Mouse (Mus musculus): ENCODE measurements around the gene 4930544D05Rik. TPM values are rescaled to one million over a fixed set of nuclear protein-coding genes. Genes with fewer than 3 reads are reported as not detected.

The 4930544D05Rik gene
- not detected for polyA plus RNA-seq (2015; fragmentation: Illumina TruSeq; extraction: RNeasy Lipid Tissue Mini Kit (QIAGEN cat#74804); ENCODE audit: insufficient read depth, low read depth, low replicate concordance)

GRCm38 (mm10) chr11:70615516-70616093 lies at the start of gene 4930544D05Rik:
Gene 4930544D05Rik (plus strand): TSS chr11:70615848.

GRCm38 (mm10) chr11:70619101-70619500 lies 3.5 kb downstream of the 4930544D05Rik start, which contains the start of gene Chrne:
Gene Chrne (minus strand): TSS chr11:70619216.

DNA sequence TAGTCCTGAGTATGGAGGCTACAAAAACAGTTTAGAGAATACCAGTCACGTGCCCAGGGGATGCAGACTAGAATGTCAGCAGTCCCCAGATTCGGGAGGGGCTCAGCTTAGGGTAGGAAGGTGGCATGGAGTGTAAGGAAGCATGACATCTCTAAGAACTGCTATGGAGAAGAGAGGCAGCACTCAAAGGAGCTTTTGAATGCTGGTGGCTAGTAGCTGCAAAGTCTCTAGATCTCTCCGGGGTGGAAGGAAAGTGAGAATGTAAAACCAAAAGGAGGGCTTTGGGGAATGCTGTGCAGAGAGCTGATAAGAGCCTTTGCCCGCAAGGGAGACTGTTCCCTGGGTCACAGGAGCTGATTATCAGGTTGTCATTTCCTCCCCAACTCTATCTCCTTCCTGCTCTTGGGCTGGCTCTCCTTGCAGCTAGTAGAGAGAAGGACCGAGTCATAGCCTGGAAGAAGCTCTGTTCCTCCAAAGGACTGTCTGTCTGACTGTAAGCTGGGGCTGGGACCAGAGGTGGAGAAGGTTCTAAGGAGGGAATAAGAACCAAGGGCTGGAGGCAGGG lies 23.1 kb downstream of the 4930544D05Rik start, which contains the start of gene Gp1ba:
Gene Gp1ba (plus strand): TSS at position 409 of the 565 bp plus-strand sequence.

DNA sequence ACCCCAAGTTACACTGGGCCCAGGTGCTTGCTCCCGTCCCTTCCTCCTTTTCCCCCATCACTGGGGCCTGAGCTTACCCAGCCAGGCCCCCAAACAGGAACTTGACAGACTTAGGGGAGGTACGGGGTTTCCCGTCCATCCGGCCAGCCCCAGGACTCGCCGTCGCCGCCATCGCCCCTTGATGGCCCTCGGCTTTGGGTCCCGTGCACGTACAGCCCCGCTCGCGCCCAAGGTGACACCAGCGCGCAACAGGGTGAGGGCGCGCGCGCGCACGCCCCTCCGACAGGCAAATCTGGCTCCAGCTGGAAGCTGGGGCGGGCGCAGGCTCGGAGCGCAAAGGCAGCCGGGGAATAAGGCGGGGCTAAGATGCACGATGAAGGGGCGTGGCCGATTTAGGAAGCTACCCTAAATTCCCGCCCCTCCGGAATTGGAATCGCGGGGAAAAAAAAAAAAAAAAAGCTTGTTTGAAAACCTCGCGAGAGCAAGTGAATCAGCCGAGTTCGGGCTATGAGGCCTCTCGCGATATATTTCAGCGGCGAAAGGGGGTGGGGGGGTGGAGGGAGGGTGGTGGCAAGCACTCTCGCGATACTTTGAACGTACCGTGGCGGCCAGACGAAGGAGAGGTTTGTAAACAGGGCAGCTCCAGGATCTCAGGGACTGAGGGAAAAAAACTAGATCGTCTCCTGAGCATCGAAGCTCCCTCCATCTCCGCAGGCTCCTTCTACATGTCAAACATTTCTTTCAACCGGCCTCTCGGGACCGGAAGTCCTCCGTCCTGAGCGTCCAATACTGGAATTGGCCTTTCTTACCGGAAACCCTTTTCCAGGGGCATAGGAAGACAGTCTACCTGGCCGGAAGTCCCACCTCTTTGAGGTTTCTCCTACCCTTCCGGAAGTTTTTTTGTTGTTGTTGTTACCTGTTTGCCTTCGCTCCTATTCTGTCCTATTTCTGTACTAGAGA lies 31.3 kb downstream of the 4930544D05Rik start, which contains the start of the genes Rnf167 and Slc25a11:
Gene Rnf167 (plus strand): TSS at position 545 of the 960 bp plus-strand sequence.
Gene Slc25a11 (minus strand): TSS at position 789 of the 960 bp plus-strand sequence.

GRCm38 (mm10) chr11:70654198-70654922 lies 38.7 kb downstream of the 4930544D05Rik start, which contains the start of gene Pfn1:
Gene Pfn1 (minus strand): TSS chr11:70654644.

GRCm38 (mm10) chr11:70656964-70657363 lies 41.3 kb downstream of the 4930544D05Rik start, which contains the start of gene Eno3:
Gene Eno3 (plus strand): TSS chr11:70657202.

Other genes starting within 250 kb of the 4930544D05Rik start
- 4.6 TPM for gene Pelp1, start 205.8 kb upstream of the 4930544D05Rik start, polyA plus RNA-seq (2015; fragmentation: Illumina TruSeq; extraction: RNeasy Lipid Tissue Mini Kit (QIAGEN cat#74804); ENCODE audit: insufficient read depth, low read depth, low replicate concordance)
- 29.3 TPM for gene Arrb2, start 183.2 kb upstream of the 4930544D05Rik start, polyA plus RNA-seq (2015; fragmentation: Illumina TruSeq; extraction: RNeasy Lipid Tissue Mini Kit (QIAGEN cat#74804); ENCODE audit: insufficient read depth, low read depth, low replicate concordance)
- 6.4 TPM for gene Med11, start 163.9 kb upstream of the 4930544D05Rik start, polyA plus RNA-seq (2015; fragmentation: Illumina TruSeq; extraction: RNeasy Lipid Tissue Mini Kit (QIAGEN cat#74804); ENCODE audit: insufficient read depth, low read depth, low replicate concordance)
- 0.70 TPM for gene Zmynd15, start 156.4 kb upstream of the 4930544D05Rik start, polyA plus RNA-seq (2015; fragmentation: Illumina TruSeq; extraction: RNeasy Lipid Tissue Mini Kit (QIAGEN cat#74804); ENCODE audit: insufficient read depth, low read depth, low replicate concordance)
- 4.3 TPM for gene Cxcl16, start 155.9 kb upstream of the 4930544D05Rik start, polyA plus RNA-seq (2015; fragmentation: Illumina TruSeq; extraction: RNeasy Lipid Tissue Mini Kit (QIAGEN cat#74804); ENCODE audit: insufficient read depth, low read depth, low replicate concordance)
- gene Tm4sf5, start 110.6 kb upstream of the 4930544D05Rik start, polyA plus RNA-seq (2015; fragmentation: Illumina TruSeq; extraction: RNeasy Lipid Tissue Mini Kit (QIAGEN cat#74804); ENCODE audit: insufficient read depth, low read depth, low replicate concordance): 0.89 TPM
- gene Vmo1, start 101.2 kb upstream of the 4930544D05Rik start, polyA plus RNA-seq (2015; fragmentation: Illumina TruSeq; extraction: RNeasy Lipid Tissue Mini Kit (QIAGEN cat#74804); ENCODE audit: insufficient read depth, low read depth, low replicate concordance): not detected
- gene Gltpd2, start 96.7 kb upstream of the 4930544D05Rik start, polyA plus RNA-seq (2015; fragmentation: Illumina TruSeq; extraction: RNeasy Lipid Tissue Mini Kit (QIAGEN cat#74804); ENCODE audit: insufficient read depth, low read depth, low replicate concordance): not detected
- 69.1 TPM for gene Psmb6, start 90.5 kb upstream of the 4930544D05Rik start, polyA plus RNA-seq (2015; fragmentation: Illumina TruSeq; extraction: RNeasy Lipid Tissue Mini Kit (QIAGEN cat#74804); ENCODE audit: insufficient read depth, low read depth, low replicate concordance)
- gene Gm40193, start 82.9 kb upstream of the 4930544D05Rik start, polyA plus RNA-seq (2015; fragmentation: Illumina TruSeq; extraction: RNeasy Lipid Tissue Mini Kit (QIAGEN cat#74804); ENCODE audit: insufficient read depth, low read depth, low replicate concordance): not detected
- 6.0 TPM for gene Pld2, start 75.8 kb upstream of the 4930544D05Rik start, polyA plus RNA-seq (2015; fragmentation: Illumina TruSeq; extraction: RNeasy Lipid Tissue Mini Kit (QIAGEN cat#74804); ENCODE audit: insufficient read depth, low read depth, low replicate concordance)
- gene Mink1, start 53.0 kb upstream of the 4930544D05Rik start, polyA plus RNA-seq (2015; fragmentation: Illumina TruSeq; extraction: RNeasy Lipid Tissue Mini Kit (QIAGEN cat#74804); ENCODE audit: insufficient read depth, low read depth, low replicate concordance): 17.6 TPM
- gene Chrne, start 3.4 kb downstream of the 4930544D05Rik start, polyA plus RNA-seq (2015; fragmentation: Illumina TruSeq; extraction: RNeasy Lipid Tissue Mini Kit (QIAGEN cat#74804); ENCODE audit: insufficient read depth, low read depth, low replicate concordance): not detected
- gene Gp1ba, start 23.3 kb downstream of the 4930544D05Rik start, polyA plus RNA-seq (2015; fragmentation: Illumina TruSeq; extraction: RNeasy Lipid Tissue Mini Kit (QIAGEN cat#74804); ENCODE audit: insufficient read depth, low read depth, low replicate concordance): not detected
- gene Rnf167, start 31.4 kb downstream of the 4930544D05Rik start, polyA plus RNA-seq (2015; fragmentation: Illumina TruSeq; extraction: RNeasy Lipid Tissue Mini Kit (QIAGEN cat#74804); ENCODE audit: insufficient read depth, low read depth, low replicate concordance): 37.6 TPM
- gene Slc25a11, start 31.6 kb downstream of the 4930544D05Rik start, polyA plus RNA-seq (2015; fragmentation: Illumina TruSeq; extraction: RNeasy Lipid Tissue Mini Kit (QIAGEN cat#74804); ENCODE audit: insufficient read depth, low read depth, low replicate concordance): 17.3 TPM
- gene Pfn1, start 38.8 kb downstream of the 4930544D05Rik start, polyA plus RNA-seq (2015; fragmentation: Illumina TruSeq; extraction: RNeasy Lipid Tissue Mini Kit (QIAGEN cat#74804); ENCODE audit: insufficient read depth, low read depth, low replicate concordance): 118 TPM
- gene Eno3, start 41.4 kb downstream of the 4930544D05Rik start, polyA plus RNA-seq (2015; fragmentation: Illumina TruSeq; extraction: RNeasy Lipid Tissue Mini Kit (QIAGEN cat#74804); ENCODE audit: insufficient read depth, low read depth, low replicate concordance): 16.0 TPM
- gene Spag7, start 53.6 kb downstream of the 4930544D05Rik start, polyA plus RNA-seq (2015; fragmentation: Illumina TruSeq; extraction: RNeasy Lipid Tissue Mini Kit (QIAGEN cat#74804); ENCODE audit: insufficient read depth, low read depth, low replicate concordance): 17.9 TPM
- gene Camta2, start 72.3 kb downstream of the 4930544D05Rik start, polyA plus RNA-seq (2015; fragmentation: Illumina TruSeq; extraction: RNeasy Lipid Tissue Mini Kit (QIAGEN cat#74804); ENCODE audit: insufficient read depth, low read depth, low replicate concordance): 9.5 TPM
- gene Inca1, start 84.3 kb downstream of the 4930544D05Rik start, polyA plus RNA-seq (2015; fragmentation: Illumina TruSeq; extraction: RNeasy Lipid Tissue Mini Kit (QIAGEN cat#74804); ENCODE audit: insufficient read depth, low read depth, low replicate concordance): 2.5 TPM
- gene Kif1c, start 84.7 kb downstream of the 4930544D05Rik start, polyA plus RNA-seq (2015; fragmentation: Illumina TruSeq; extraction: RNeasy Lipid Tissue Mini Kit (QIAGEN cat#74804); ENCODE audit: insufficient read depth, low read depth, low replicate concordance): 13.3 TPM
- 1.4 TPM for gene Zfp3, start 148.4 kb downstream of the 4930544D05Rik start, polyA plus RNA-seq (2015; fragmentation: Illumina TruSeq; extraction: RNeasy Lipid Tissue Mini Kit (QIAGEN cat#74804); ENCODE audit: insufficient read depth, low read depth, low replicate concordance)
- not detected for gene Scimp, start 196.7 kb downstream of the 4930544D05Rik start, polyA plus RNA-seq (2015; fragmentation: Illumina TruSeq; extraction: RNeasy Lipid Tissue Mini Kit (QIAGEN cat#74804); ENCODE audit: insufficient read depth, low read depth, low replicate concordance)
- 5.0 TPM for gene Rabep1, start 228.9 kb downstream of the 4930544D05Rik start, polyA plus RNA-seq (2015; fragmentation: Illumina TruSeq; extraction: RNeasy Lipid Tissue Mini Kit (QIAGEN cat#74804); ENCODE audit: insufficient read depth, low read depth, low replicate concordance)

Measured in pancreas, adult 10 weeks (tissue).